In genomic region chr15:10642419-10642818, GRCm38 (mm10) we compare ENCODE assay signal across 19 mouse cellular contexts.
A peak's percentile ranks its signal among the peaks of the same experiment; 100 is the strongest.
DNase-seq lines count a peak whose midpoint lies in the region; TF ChIP-seq lines count a peak whose summit lies in the region.
"Had no signal": no experiment of that assay in that cellular context is flagged by ENCODE, and none has a peak within 500 bp of the region (broad histone marks: within the 10 kb centered on the region; RNA-seq: fewer than 3 reads in every experiment).

No protein-coding gene starts in this region.

- no peaks in the 10 kb centered on the region for H3K79me2 ChIP-seq in heart, adult 2 months (replicated peaks; ENCODE audit: control insufficient read depth, insufficient read depth, low read length)

- intact Hi-C loops in heart, adult 2 months (cut with DNase I), result no loop called here

- TF ChIP-seq POLR2A in heart, adult 2 months (IDR thresholded peaks at IDR 0.05; ENCODE audit: insufficient read depth, low read depth, low read length), result no peak
- TF ChIP-seq POLR2A in embryonic fibroblast, embryonic 13.5 days (IDR thresholded peaks at IDR 0.05; ENCODE audit: low read depth, low read length), result no peak

- peak; percentile 72 for DNase-seq in heart, adult 11 months
- DNase-seq in heart, adult 2 months, result no peak
- DNase-seq in 3T3-L1 (ENCODE audit: low read depth, low spot score), result peak; percentile 32
- peak; percentile 79 for DNase-seq in Muller cell, postnatal 12 days (ENCODE audit: inconsistent ontology term)
- no peak for DNase-seq in adrenal gland, postnatal 10 days
- DNase-seq: adrenal gland, postnatal 14 days; cerebellum, adult 2 months; cerebellum, postnatal 10 days; gastrocnemius, postnatal 14 days; heart, postnatal 10 days; heart, postnatal 4 days; kidney, adult 18-20 months had no signal

- H3K27me3 ChIP-seq in heart, adult 2 months (ENCODE audit: control insufficient read depth, insufficient read depth, low read length), result no peaks in the 10 kb centered on the region
- H3K27me3 ChIP-seq: embryonic facial prominence, embryonic 15.5 days; hindbrain, embryonic 13.5 days; intestine, embryonic 15.5 days had no signal

- H3K4me3 ChIP-seq in heart, adult 2 months, result no peak overlapping the region
- no peak overlapping the region for H3K4me3 ChIP-seq in embryonic fibroblast, embryonic 13.5 days (ENCODE audit: insufficient read depth, low read length)
- H3K4me3 ChIP-seq: embryonic facial prominence, embryonic 15.5 days; forebrain, embryonic 12.5 days; heart, embryonic 10.5 days; hindbrain, embryonic 13.5 days; intestine, embryonic 15.5 days had no signal

- H3K27ac ChIP-seq in heart, adult 2 months, result no peak overlapping the region
- H3K27ac ChIP-seq in embryonic fibroblast, embryonic 13.5 days (ENCODE audit: insufficient read depth, low read length), result peak overlapping the region; percentile 85
- H3K27ac ChIP-seq: embryonic facial prominence, embryonic 15.5 days; forebrain, embryonic 12.5 days; heart, embryonic 10.5 days; hindbrain, embryonic 13.5 days; intestine, embryonic 15.5 days had no signal

- TF ChIP-seq CTCF in heart, adult 2 months (IDR thresholded peaks at IDR 0.05), result no peak
- TF ChIP-seq CTCF in embryonic fibroblast, embryonic 13.5 days (IDR thresholded peaks at IDR 0.05; ENCODE audit: borderline replicate concordance, insufficient read depth, low read length), result no peak

- no peaks in the 10 kb centered on the region for H3K4me1 ChIP-seq in heart, adult 2 months (ENCODE audit: control insufficient read depth, insufficient read depth, low read length)
- H3K4me1 ChIP-seq in embryonic fibroblast, embryonic 13.5 days (ENCODE audit: control insufficient read depth, insufficient read depth, low read length), result peaks cover 23% of the 10 kb centered on the region

- no peak overlapping the region for H3K9ac ChIP-seq in heart, adult 2 months (ENCODE audit: low read depth, low read length)
- H3K9ac ChIP-seq: embryonic facial prominence, embryonic 15.5 days; forebrain, embryonic 12.5 days; hindbrain, embryonic 13.5 days; intestine, embryonic 15.5 days had no signal

- TF ChIP-seq EP300 in heart, adult 2 months (IDR thresholded peaks at IDR 0.05; ENCODE audit: insufficient read depth, low read depth, low read length), result no peak

- WGBS in heart, adult 2 months, result 42% methylated on average over 5 of the region's 5 CpGs

- H3K36me3 ChIP-seq in heart, adult 2 months (ENCODE audit: control insufficient read depth, insufficient read depth, low read length), result no peaks in the 10 kb centered on the region
- H3K36me3 ChIP-seq: embryonic facial prominence, embryonic 15.5 days; forebrain, embryonic 12.5 days; G1E; heart, embryonic 10.5 days; hindbrain, embryonic 13.5 days; intestine, embryonic 15.5 days had no signal

Comparison
In these comparisons a context has a peak if more than half of its experiments do, and no peak if none do; other contexts are left out.
1. DNase-seq: peak in heart, adult 11 months (single experiment), 3T3-L1 (single experiment) and Muller cell, postnatal 12 days (single experiment); none in heart, adult 2 months (0 of 2) and adrenal gland, postnatal 10 days (single experiment).